Mouse (Mus musculus) ES-Bruce4 (cell line): ENCODE measurements at regions not wholly inside any gene's neighbourhood (a gene's known extent, or its start where the extent isn't known, plus 50 kb on each side); places are given as distances from the start of the nearest gene placed in this dataset.

Source experiments
- CTCF ChIP-seq: IDR thresholded peaks from one replicate; pipeline ENCODE4 v1.8.1; 2011; ENCODE audit warnings: low read depth, low read length
- EP300 ChIP-seq: IDR thresholded peaks from 2 replicates; pipeline ENCODE4 v1.6.1; 2011; ENCODE audit warnings: low read depth, low read length; ENCODE audit not compliant: insufficient read depth
- POLR2A ChIP-seq: IDR thresholded peaks from one replicate; pipeline ENCODE4 v1.8.1; 2011; ENCODE audit warnings: low read length; ENCODE audit not compliant: insufficient read depth

DNA sequence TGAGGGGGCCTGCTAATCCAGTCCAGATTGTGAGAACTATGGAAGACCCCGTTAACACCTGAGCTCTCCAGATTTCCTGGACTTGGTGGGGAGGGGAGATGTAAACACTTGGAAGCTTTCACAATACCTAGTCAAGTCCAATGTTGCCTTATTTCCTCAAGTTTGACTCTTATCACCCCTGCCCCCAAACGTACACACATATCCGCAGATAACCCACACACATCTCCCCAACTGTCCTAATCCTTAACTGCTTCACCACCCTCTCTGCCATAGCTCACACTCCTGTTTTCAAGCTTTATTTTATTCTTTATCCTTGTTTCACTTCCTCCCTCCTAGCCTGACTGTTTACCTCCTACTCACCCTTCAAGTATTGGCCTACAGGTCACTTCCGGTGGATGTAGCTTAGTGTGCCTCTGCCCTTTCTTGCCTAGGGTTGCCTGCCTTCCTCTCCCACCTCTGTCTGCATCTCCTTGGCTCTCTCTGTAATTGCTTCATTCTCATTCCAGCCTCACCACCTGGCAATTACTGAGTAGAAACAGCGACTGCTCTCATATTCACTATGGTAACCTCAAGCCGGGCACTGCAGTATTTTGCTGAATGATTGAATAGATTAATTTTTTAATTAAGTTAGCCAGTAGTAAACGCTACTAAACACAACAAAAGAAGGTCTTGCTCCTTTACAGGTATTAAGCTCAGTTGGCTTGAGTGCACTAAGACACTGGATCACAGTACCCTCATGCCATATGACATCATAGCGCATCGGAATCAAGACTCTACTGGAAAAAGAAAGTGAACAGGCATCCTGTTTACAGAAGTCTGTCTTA lies 125.3 kb upstream of the Cpeb2 start:
- no peak for TF ChIP-seq EP300
- TF ChIP-seq CTCF = no peak
- TF ChIP-seq POLR2A = no peak
